Mouse (Mus musculus) E14TG2a.4 (cell line): ENCODE measurements around the gene Adam30.

Source experiments
- H3K27me3 ChIP-seq: 2 replicates; pipeline ENCODE4 v1.6.1; 2014; ENCODE audit warnings: low read length, control low read depth; ENCODE audit not compliant: insufficient read depth
- H3K36me3 ChIP-seq: 2 replicates; pipeline ENCODE4 v1.6.1; 2014; ENCODE audit warnings: low read length, control low read depth; ENCODE audit not compliant: insufficient read depth
- H3K4me1 ChIP-seq: replicated peaks from 2 replicates; pipeline ENCODE4 v1.6.1; 2014; ENCODE audit warnings: low read depth, low read length, control low read depth
- H3K4me3 ChIP-seq: replicated peaks from 2 replicates; pipeline ENCODE4 v1.5.1; 2014; ENCODE audit warnings: mild to moderate bottlenecking, low read length
- H3K9me3 ChIP-seq: 2 replicates; pipeline ENCODE4 v1.6.1; 2014; ENCODE audit warnings: low read length, control low read depth
- CTCF ChIP-seq: conservative IDR thresholded peaks from 2 replicates; pipeline ENCODE4 v1.5.1; 2014; ENCODE audit warnings: low read length
- NANOG ChIP-seq: IDR thresholded peaks from 2 replicates; pipeline ENCODE4 v1.6.1; 2014; ENCODE audit warnings: borderline replicate concordance, low read length, mixed read lengths
- POU5F1 ChIP-seq: IDR thresholded peaks from 2 replicates; pipeline ENCODE4 v1.6.1; 2014; ENCODE audit warnings: low read length, borderline replicate concordance

Gene Adam30

GRCm38 (mm10) chr3:98203282-98203681, 42.9 kb downstream of the Adam30 start:
- Histone ChIP-seq H3K27me3 (peaks cover 12% of the 10 kb centered on the region), H3K36me3 (no peaks in the 10 kb centered on the region), H3K4me1 (no peaks in the 10 kb centered on the region), H3K4me3 (no peak overlapping the region), H3K9me3 (no peaks in the 10 kb centered on the region)
- no peak for TF ChIP-seq NANOG
- no peak for TF ChIP-seq CTCF
- no peak for TF ChIP-seq POU5F1

GRCm38 (mm10) chr3:98206977-98207376, 46.5 kb downstream of the Adam30 start:
- no peak overlapping the region for H3K4me3 ChIP-seq
- no peaks in the 10 kb centered on the region for H3K9me3 ChIP-seq
- no peaks in the 10 kb centered on the region for H3K36me3 ChIP-seq
- TF ChIP-seq NANOG (no peak), CTCF (no peak), POU5F1 (no peak)
- peaks cover 4% of the 10 kb centered on the region; the same call in 1 of the 2 replicates for H3K27me3 ChIP-seq
- H3K4me1 ChIP-seq: no peaks in the 10 kb centered on the region

GRCm38 (mm10) chr3:98209161-98209560, 48.7 kb downstream of the Adam30 start:
- TF ChIP-seq CTCF (no peak), POU5F1 (no peak), NANOG (no peak)
- Histone ChIP-seq H3K4me3 (no peak overlapping the region), H3K4me1 (no peaks in the 10 kb centered on the region), H3K9me3 (no peaks in the 10 kb centered on the region), H3K27me3 (no peaks in the 10 kb centered on the region), H3K36me3 (no peaks in the 10 kb centered on the region)

GRCm38 (mm10) chr3:98210860-98211259, 50.4 kb downstream of the Adam30 start:
- TF ChIP-seq CTCF: no peak
- no peak for TF ChIP-seq POU5F1
- TF ChIP-seq NANOG: no peak

GRCm38 (mm10) chr3:98211301-98212081, 51.1 kb downstream of the Adam30 start:
- Histone ChIP-seq H3K27me3 (no peaks in the 10 kb centered on the region), H3K4me3 (no peak overlapping the region), H3K9me3 (no peaks in the 10 kb centered on the region), H3K4me1 (no peaks in the 10 kb centered on the region), H3K36me3 (no peaks in the 10 kb centered on the region)
- no peak for TF ChIP-seq NANOG
- no peak for TF ChIP-seq CTCF
- TF ChIP-seq POU5F1: no peak

More at GRCm38 (mm10) chr3:98210860-98211259, 50.4 kb downstream of the Adam30 start:
- no peak overlapping the region for H3K4me3 ChIP-seq
- no peaks in the 10 kb centered on the region for H3K9me3 ChIP-seq
- H3K4me1 ChIP-seq: no peaks in the 10 kb centered on the region
- no peaks in the 10 kb centered on the region for H3K27me3 ChIP-seq
- no peaks in the 10 kb centered on the region for H3K36me3 ChIP-seq
